Mouse (Mus musculus) olfactory bulb, adult 2 months (tissue): ENCODE data around the gene Notch2. TPM values are rescaled to one million over a fixed set of nuclear protein-coding genes. Genes with fewer than 3 reads are reported as not detected.
A peak's percentile ranks its signal among the peaks of the same experiment; 100 is the strongest.

Experiments used
- H3K27ac ChIP-seq: fragments of 200-500 bp; 2 replicates; pipeline ENCODE4 v1.5.1; 2012; ENCODE audit warnings: low read depth, low read length; ENCODE audit not compliant: insufficient read depth
- H3K4me1 ChIP-seq: fragments of 200-500 bp; 2 replicates; pipeline ENCODE4 v1.6.1; 2012; ENCODE audit warnings: low read length; ENCODE audit not compliant: control insufficient read depth, insufficient read depth
- H3K4me3 ChIP-seq: fragments of 200-500 bp; 2 replicates; pipeline ENCODE4 v1.5.1; 2012; ENCODE audit warnings: mild to moderate bottlenecking, low read depth, low read length, moderate library complexity; ENCODE audit not compliant: insufficient read depth
- CTCF ChIP-seq: fragments of 200-500 bp; IDR thresholded peaks from 2 replicates; pipeline ENCODE4 v1.5.1; 2012; ENCODE audit warnings: low read depth, mild to moderate bottlenecking, low read length, moderate library complexity; ENCODE audit not compliant: insufficient read depth
- POLR2A ChIP-seq: fragments of 200-500 bp; IDR thresholded peaks from 2 replicates; pipeline ENCODE4 v1.6.1; 2012; ENCODE audit warnings: mild to moderate bottlenecking, low read depth, low read length, moderate library complexity; ENCODE audit not compliant: insufficient read depth
- WGBS: fragments of 180-500 bp; shearing (Covaris S2); methylation state at CpG from one replicate; pipeline ENCODE4 v1.1.7; 2018; 5-methylcytosine and 5-hydroxymethylcytosine counted together
- polyA plus RNA-seq: library from polyadenylated mRNA; stranded (reverse); fragments of >200 nt; gene quantifications from 2 replicates; pipeline ENCODE4 v1.2.4, GENCODE M21; 2012; ENCODE audit warnings: low replicate concordance; ENCODE audit not compliant: missing spikeins, insufficient read depth, insufficient read length

Notch2 gene
- polyA plus RNA-seq, 1 experiment, result not detected

GRCm38 (mm10) chr3:98084061-98084655, 70.8 kb downstream of the Notch2 start:
- TF ChIP-seq CTCF (no peak), POLR2A (no peak)
- Histone ChIP-seq H3K27ac (peak overlapping the region; percentile 24), H3K4me3 (no peak overlapping the region), H3K4me1 (peaks cover 19% of the 10 kb centered on the region)
- 73% methylated on average over 8 of the region's 8 CpGs for WGBS

- Histone ChIP-seq H3K4me1 (peaks cover 22% of the 10 kb centered on the region), H3K27ac (no peak overlapping the region), H3K4me3 (no peak overlapping the region)
- TF ChIP-seq CTCF (no peak), POLR2A (no peak)
- 78% methylated on average over 13 of the region's 13 CpGs for WGBS
These were observed 71.5 kb downstream of the Notch2 start for GRCm38 (mm10) chr3:98084870-98085269.

DNA sequence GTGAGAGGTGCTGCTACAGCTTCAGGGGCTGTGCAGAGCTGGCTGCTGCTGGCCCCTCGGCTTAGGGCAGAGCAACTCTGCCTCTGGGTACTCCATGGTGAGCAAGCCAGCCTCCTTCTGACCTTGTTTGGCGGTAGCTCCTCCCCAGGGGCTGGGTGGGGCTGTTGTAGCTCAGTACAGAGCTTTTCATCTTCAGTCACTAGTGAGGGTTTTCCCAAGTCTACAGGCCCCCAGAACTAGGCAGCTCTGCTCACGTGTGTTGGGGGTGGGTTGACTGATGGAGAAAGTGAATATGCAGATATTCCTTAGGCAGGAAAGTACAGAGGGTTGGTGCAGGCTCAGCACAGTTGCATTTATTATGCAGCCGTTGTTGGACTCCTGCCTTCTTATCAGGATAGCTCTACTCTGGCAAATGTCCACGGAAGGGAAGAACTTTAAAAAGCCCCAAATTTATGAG, 72.5 kb downstream of the Notch2 start:
- no peak overlapping the region for H3K27ac ChIP-seq
- H3K4me1 ChIP-seq, result peaks cover 23% of the 10 kb centered on the region
- 33% methylated on average over 5 of the region's 5 CpGs for WGBS
- no peak overlapping the region for H3K4me3 ChIP-seq
- no peak for TF ChIP-seq CTCF
- no peak for TF ChIP-seq POLR2A

DNA sequence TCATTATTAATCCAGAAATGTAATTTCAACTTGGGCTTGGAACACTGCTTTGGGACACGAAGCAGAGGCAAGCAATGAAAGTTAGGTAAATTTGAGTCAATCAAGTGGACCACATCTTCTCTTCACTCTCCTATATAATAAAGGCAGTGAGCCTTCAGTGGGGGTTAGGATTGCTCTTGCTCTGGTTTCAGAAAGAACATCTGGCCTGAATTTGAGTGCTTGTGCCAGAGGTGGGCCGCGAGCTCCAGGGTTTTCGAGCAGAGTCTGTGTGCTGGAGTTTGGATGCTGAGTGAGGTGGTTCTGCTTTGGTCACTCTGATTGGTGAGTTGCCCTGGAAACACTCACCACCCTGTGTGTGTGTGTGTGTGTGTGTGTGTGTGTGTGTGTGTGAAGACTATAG, 73.1 kb downstream of the Notch2 start:
- peaks cover 23% of the 10 kb centered on the region for H3K4me1 ChIP-seq
- no peak overlapping the region for H3K4me3 ChIP-seq
- no peak for TF ChIP-seq CTCF
- no peak for TF ChIP-seq POLR2A
- H3K27ac ChIP-seq, result no peak overlapping the region
- WGBS, result 77% methylated on average over 4 of the region's 4 CpGs

DNA sequence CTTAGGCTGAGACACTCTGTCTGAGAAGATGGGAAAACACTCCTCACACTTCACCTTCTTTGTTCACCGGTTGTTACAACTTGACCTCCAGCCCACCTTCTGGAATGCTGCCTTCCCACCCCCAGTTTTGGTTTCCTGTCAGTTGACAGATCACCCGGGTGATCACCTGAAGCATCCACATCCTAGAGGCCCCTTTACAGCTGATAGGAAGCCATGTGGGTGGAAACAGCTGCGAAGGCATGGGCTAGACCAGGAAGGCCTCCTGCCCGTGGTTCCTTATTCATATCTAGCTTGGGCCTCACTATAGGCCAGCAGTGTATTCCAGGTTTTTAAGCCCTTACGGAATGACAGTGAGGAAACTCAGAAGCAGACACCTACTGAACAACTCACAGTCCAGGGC, 73.5 kb downstream of the Notch2 start:
- Histone ChIP-seq H3K27ac (no peak overlapping the region), H3K4me3 (no peak overlapping the region), H3K4me1 (peaks cover 23% of the 10 kb centered on the region)
- 76% methylated on average over 5 of the region's 5 CpGs for WGBS
- TF ChIP-seq POLR2A (no peak), CTCF (no peak)

DNA sequence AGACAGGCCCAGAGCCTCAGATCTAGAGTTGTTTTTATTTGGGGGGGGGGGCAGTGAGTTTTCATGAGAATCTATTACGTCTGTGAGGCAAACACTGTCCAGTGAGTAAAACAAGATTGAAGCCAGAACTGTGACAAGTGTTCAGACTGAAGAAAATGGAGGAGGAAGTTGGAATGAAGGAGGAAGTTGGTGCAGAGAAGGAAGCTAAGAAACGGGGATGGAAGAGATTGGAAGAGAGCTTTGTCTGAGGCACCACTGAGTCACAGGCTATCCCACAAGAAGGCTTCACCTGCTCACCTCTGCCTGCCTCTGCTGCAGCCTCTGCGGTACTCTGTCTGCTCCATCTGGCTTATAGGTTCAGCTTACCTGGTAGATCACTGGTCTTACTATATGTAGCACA, 74.2 kb downstream of the Notch2 start:
- H3K27ac ChIP-seq, result no peak overlapping the region
- H3K4me1 ChIP-seq, result peaks cover 23% of the 10 kb centered on the region
- no peak overlapping the region for H3K4me3 ChIP-seq
- 87% methylated on average over 3 of the region's 3 CpGs for WGBS
- TF ChIP-seq POLR2A (no peak), CTCF (no peak)

GRCm38 (mm10) chr3:98089702-98090101, 76.4 kb downstream of the Notch2 start:
- peaks cover 34% of the 10 kb centered on the region for H3K4me1 ChIP-seq
- no peak for TF ChIP-seq CTCF
- TF ChIP-seq POLR2A, result no peak
- 58% methylated on average over 5 of the region's 5 CpGs for WGBS
- peak overlapping the region; percentile 76 for H3K27ac ChIP-seq
- H3K4me3 ChIP-seq, result no peak overlapping the region

DNA sequence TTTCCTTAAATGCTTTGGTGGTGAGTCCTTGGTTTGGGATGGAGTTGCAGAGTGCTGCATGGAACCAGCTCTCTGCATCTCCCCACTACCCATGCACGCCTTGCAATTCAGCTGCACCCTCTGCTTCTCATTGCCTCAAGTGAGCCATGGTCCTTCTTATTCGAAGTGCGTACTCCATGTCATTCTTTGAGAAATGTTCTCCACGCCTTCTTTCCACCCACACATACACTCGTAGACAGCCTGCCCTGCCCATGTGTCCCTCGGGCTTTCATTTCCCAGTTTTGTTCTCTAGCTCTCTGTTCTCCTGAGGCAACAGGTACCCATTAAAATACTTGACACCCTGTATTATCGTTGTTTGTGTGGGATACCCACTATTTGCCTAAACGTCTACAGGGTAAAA, 76.8 kb downstream of the Notch2 start:
- Histone ChIP-seq H3K4me3 (no peak overlapping the region), H3K27ac (peak overlapping the region; percentile 76), H3K4me1 (peaks cover 31% of the 10 kb centered on the region)
- 36% methylated on average over 8 of the region's 8 CpGs for WGBS
- TF ChIP-seq POLR2A, result no peak
- no peak for TF ChIP-seq CTCF

DNA sequence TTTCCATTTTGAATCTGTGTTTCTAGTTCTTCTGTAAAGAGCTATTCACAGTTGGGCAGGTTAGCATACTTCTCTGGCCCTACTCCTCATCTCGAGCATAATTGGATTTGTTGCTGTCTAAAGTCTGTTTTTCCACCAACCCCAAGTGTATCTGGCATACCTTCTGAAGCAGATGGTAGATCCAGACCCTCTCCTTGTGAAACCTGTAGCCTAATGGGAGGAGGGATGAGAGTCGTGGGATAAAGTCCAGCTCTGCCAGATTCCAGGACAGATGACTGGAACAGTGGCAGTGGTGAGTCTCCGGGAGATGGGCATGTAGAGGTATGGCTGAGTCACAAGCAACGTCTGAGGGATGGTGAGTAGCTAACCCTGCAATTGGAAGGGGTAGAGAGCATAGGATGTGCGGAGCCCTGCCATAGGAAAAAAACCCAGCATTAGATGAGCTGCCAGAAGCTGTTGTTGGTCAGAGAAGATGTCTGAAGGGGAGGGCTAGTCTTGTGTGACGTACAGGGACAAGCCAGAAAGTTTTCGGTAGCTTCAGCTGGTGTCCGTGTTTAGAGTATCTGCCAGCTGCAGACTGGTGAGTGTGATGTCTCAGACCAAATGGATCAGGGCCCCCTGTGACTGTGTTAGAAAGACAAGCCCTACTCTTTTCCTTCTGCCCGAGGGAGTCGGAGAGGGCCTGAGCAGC, 79.5 kb downstream of the Notch2 start:
- WGBS, result 67% methylated on average over 10 of the region's 10 CpGs
- no peak for TF ChIP-seq CTCF
- no peak for TF ChIP-seq POLR2A
- Histone ChIP-seq H3K4me3 (no peak overlapping the region), H3K4me1 (peaks cover 27% of the 10 kb centered on the region), H3K27ac (peak overlapping the region; percentile 16; the same call in 1 of the 2 replicates)

GRCm38 (mm10) chr3:98093954-98094353, 80.6 kb downstream of the Notch2 start:
- Histone ChIP-seq H3K4me3 (no peak overlapping the region), H3K27ac (peak overlapping the region; percentile 36; the same call in 1 of the 2 replicates), H3K4me1 (peaks cover 27% of the 10 kb centered on the region)
- TF ChIP-seq CTCF (no peak), POLR2A (no peak)
- WGBS, result 41% methylated on average over 5 of the region's 5 CpGs
